Mouse (Mus musculus) frontal cortex, adult 2 months (tissue): ENCODE results near the gene Pak6. TPM values are rescaled to one million over a fixed set of nuclear protein-coding genes. Genes with fewer than 3 reads are reported as not detected.

Source experiments
- DNase-seq, 2 experiments: peaks; one replicate each; pipeline ENCODE4 v3.0.0; 2022; ENCODE audit warnings: low spot score in 1 of 2; ENCODE audit errors: extremely low spot score in 1 of 2
- polyA plus RNA-seq: library from polyadenylated mRNA; depleted of rRNA; stranded (reverse); fragments of >200 nt; gene quantifications from 2 replicates; pipeline ENCODE4 v1.2.3, GENCODE M21; 2012

The Pak6 gene
- polyA plus RNA-seq, 1 experiment, result 60.0 TPM

DNA sequence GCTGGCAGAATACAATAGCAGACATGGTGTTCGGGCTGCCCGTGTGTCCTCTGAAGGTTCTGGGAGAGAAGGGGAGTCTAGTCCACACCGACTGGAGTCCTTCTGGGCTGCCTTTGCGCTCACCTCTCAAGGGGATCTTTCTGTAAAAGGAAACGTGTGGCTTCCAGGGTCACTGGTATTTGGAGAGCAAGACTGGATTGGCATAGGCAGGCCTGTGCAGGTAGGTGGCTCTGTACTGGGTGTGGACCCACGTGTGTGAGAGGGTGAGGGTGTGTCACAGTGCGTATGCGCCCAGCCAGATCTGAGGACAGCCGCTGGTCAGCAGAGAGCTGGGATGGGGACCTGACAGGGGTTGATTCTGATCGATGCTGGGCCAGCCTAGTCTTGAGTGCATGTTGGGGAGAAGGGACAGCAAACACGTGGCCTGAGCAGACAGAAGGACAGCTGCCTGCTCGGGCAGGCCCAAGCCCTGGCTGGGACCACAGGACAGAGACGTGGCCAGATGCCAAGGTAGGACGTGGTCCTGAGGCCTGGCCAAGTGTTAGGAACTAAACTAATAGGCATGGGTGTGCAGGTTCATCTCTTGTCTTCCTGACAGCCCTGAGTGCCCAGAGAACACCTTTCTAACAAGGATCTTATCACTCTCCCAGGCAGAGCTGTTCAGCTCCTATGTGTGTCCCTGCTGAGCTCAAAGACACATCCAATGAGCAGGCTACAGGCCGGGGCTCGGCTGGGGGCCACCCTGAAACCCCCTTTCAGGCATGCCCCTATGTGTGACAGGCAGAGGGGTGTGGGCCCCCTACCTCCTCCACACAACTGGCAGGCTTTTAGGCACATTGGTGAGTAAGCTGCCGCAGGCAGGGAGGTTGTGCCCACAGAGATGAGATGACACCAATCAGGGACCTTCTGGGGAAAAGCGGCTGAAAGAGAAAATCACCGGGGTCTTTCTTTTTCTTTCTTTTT, 982 bp downstream of the Pak6 start:
- peak in 1 of 2 experiments; percentile 45 for DNase-seq

DNA sequence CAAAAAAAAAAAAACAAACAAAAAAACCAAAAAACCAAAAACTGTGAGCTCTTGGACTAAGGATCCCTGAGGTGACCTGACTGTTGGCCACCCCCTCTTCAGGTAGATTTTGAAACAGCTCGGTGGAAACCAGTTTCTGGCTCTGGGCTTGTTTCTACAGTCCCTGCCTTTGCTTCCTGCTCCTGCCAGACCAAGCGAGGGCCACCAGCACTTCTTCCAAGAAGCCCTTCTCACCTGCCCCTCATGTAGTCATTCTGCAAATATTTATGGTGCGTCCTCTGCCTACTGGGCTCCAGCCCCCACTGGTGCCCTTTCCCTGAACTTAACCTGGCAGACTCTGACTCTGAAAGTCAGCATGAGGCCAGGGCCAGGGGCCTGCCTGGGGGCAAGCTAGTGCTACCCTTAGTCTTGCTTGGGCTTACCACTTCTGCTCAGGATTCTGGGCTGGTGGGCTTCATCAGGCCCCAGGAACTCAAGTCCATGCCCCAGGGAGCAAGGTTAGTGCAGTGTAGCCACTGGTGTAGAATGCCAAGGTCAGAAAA, 1.9 kb downstream of the Pak6 start:
- no peak for DNase-seq

- no peak for DNase-seq
Observed at GRCm38 (mm10) chr2:118665616-118666015, 2.5 kb downstream of the Pak6 start.

GRCm38 (mm10) chr2:118667181-118667580, 4.1 kb downstream of the Pak6 start:
- DNase-seq, result no peak

- DNase-seq, result no peak
Observed at GRCm38 (mm10) chr2:118669245-118669644, 6.1 kb downstream of the Pak6 start.

DNA sequence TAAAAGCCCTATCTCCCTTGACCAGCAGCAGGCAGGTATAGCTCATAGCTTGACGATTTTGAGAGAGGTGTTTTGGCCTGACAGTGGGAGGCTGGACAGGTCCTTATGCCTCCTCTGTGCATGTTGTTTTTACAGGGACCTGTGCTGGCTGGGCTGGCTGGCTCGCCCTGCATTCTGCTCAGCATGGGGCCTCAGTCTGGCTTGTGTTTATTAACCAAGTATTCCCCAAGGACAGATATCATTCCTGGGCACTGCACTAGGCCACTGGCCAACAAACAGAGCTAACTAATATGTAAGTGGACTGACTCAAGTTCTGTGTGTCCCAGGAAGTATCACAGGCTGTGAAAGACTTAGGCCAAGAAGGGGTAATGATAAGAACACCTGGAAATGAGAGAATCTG, 6.7 kb downstream of the Pak6 start:
- no peak for DNase-seq

- DNase-seq, result no peak
Observed at GRCm38 (mm10) chr2:118671728-118672127, 8.6 kb downstream of the Pak6 start.

DNA sequence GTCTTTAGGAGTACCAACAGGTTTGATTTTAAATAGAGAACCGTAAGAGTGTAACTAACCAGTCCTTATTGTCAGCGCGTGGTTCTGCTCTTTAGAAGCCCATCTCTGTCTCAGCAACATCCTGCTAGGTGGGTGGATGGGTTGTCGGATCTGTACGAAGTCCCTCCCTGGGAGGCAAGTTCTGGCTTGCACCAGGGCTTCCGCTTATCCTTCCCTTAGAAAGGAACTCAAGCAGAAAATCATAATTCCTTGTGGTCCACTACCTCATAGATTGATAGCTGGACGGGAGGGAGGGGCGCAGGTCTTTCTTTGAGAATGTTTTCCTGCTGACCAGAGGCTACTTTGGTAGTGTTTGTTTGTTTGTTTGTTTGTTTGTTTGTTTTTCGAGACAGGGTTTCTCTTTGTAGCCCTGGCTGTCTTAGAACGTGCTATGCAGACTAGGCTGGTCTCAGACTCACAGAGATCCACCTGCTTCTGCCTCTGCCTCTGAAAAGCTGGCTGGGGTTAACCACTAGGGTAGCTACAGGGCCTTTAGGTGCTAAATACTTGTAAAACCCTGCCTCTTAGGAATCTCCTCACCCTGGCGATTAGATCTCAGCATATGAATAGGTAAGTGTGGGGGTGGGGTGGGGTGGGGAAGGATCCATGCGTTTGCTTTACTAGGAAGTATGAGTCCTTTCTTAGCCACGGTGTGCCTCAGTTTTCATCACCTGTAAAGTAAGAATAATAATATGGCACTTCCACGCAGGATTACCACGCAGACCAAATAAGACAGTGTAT, 10.8 kb downstream of the Pak6 start:
- DNase-seq, result no peak

DNA sequence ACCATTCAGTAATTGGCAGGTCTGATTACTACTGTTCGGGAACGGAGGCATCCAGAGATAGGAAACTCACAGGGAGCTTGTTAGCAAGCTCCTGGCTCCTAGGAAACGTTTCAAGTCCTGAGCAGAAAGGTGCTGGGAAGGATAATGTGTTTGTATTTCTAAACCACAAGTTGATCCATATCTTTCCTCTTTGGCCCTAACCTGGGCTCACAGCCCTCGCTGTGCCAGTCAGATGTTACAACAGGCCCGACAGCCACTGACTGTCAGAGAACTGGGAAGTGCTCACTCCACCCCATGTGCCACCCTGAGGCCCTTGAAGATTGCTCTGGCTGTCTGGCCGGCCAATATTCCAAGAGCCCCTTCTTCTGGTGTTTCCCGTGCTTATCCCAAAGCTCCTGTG, 11.4 kb downstream of the Pak6 start:
- no peak for DNase-seq

GRCm38 (mm10) chr2:118676839-118677741, 14.0 kb downstream of the Pak6 start:
- no peak for DNase-seq

DNA sequence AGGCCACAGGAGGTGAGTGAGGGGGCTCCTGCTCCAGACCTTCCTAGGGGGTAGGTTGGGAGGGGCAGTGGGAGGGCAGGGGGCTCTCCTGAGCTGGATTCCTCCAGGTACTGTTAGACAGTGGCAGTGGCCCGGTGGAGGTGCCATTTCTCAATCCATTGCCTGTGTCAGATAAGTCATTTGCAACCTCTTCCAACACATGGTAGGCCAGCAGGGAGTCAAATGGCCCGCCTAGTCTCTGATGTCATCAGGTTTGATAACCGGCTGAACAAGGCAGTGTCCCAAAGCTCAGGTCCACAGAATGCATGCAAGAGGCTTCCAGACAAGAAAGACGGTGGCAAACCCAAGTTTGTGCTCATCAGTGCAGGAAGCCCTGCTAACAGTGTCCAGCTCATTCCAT, 14.7 kb downstream of the Pak6 start:
- no peak for DNase-seq

- no peak for DNase-seq
Observed at GRCm38 (mm10) chr2:118679577-118679976, 16.5 kb downstream of the Pak6 start.

DNA sequence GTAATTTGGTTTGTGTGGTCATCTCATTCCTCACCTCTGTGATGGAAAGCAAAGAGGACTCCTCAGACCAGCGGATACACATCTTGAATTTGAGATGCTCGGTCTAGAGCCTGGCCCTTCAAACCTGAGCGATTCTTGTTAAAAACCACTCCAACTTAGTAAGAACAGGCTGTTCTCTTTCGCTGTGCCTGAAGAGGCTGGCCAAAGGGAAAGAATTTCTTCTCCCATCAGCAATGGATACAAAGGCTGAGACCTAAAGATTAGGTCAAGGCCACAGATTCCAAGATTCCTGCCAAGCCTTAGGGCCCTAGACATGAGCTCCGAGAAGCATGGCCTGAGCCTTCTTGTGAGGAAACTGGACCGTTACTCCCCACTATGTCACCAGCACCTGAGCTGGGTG, 17.8 kb downstream of the Pak6 start:
- DNase-seq, result no peak

DNA sequence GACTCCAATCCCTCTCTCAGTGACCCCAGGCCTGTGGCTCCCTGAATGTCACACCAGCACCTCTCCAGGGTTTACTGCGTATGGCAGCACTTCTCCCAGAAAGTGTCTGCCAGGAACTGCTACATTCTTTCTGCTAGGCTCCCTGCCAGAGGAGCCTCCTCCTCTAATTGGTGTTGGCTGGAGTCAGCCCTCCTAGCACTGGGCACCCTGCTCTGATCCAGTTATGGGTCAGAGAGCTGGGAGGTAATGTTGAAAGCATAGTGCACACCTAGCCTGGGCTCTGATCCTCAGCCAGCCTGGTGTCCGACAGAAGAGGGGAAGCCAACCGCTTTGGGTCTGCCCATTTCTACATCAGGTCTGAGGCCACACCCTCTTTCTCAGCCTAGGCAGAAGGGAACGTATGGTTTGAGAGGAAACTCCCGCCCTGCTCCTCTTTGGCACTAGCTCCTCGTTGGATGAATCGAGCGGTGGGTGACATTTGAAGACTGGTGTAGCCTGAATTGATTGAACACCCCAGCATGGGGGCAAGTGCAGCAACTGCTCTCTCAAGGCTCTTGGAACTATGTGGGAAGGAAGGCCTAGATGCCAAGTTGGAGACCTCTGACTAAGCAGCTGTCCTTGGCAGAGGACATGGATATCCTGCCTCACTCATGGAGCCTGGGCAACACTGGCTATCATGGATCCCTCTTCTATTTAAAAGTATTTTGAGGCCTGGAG, 19.6 kb downstream of the Pak6 start:
- DNase-seq, result no peak

DNA sequence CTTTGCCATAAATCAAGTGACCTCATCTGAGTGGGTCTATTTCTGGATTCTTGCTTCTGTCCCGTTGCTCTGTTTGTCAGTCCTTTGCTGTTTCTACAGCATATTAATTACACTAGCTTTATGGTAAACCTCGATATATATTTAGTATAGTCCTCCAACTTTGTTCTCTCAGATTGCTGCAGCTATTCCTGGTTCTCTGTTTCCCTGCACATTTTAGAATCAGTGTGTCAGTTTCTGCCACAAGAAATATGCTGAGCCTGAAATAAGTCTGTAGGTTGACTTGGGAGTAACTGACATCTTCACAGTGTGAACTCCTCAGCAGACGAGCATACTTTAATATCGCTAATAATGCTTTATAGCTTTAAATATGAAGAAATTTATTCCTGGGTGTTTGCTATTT, 22.0 kb downstream of the Pak6 start:
- DNase-seq, result peak in 1 of 2 experiments; percentile 38

DNA sequence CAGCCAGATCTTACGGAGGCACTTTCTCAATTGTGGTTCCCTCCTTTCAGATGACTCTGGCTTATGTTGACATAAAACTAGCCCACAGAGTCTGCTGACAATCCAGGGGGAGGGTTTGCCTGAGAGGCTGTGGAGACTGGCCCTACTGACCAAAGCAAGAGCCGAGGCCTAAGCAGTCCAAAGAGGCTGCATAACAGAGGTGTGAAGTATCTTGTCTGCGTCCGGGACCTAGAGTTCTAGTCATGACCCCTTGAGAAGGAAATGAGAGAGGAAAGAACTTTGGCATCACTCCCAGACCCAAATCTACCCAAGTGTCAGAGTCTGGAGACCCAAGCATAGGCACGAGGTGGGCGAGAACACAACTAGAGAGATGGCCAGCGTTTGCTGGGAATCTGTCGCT, 23.6 kb downstream of the Pak6 start:
- no peak for DNase-seq

- DNase-seq, result no peak
Observed at GRCm38 (mm10) chr2:118687791-118688190, 24.7 kb downstream of the Pak6 start.

DNA sequence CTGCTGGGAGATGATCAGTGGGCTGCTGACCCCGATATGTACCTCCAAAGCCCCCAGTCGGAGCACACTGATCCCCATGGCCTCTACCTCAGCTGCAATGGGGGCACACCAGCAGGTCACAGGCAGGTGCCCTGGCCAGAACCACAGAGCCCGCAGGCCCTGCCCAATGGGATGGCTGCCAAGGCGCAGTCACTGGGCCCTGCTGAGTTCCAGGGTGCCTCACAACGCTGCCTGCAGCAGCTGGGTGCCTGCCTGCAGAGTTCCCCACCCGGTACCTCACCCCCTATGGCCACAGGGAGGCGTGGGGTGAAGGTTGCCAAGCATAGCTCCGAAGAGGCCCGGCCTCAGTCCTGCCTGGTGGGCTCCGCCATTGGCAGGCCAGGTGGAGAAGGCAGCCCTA, 26.8 kb downstream of the Pak6 start:
- no peak for DNase-seq

- DNase-seq, result no peak
Observed at GRCm38 (mm10) chr2:118693370-118693966, 30.4 kb downstream of the Pak6 start.
